Mouse (Mus musculus) common myeloid progenitor, adult 5-6 weeks (primary cell): Measurements from ENCODE around the gene Igsf9. TPM values are rescaled to one million over a fixed set of nuclear protein-coding genes. Genes with fewer than 3 reads are reported as not detected.

Source experiments
- ATAC-seq: replicated peaks from 2 replicates; pipeline ENCODE4 v1.8.0; 2016; ENCODE audit warnings: low read depth, mild to moderate bottlenecking, moderate TSS enrichment, inconsistent platforms; ENCODE audit not compliant: poor library complexity, severe bottlenecking
- total RNA-seq: library from RNA; stranded (forward); fragments of 200-1000, 187-1606 nt; gene quantifications from 2 replicates; pipeline ENCODE4 v1.2.3, GENCODE M21; 2017

Igsf9 gene
- total RNA-seq, 1 experiment from 2014 or later: 0.14 TPM

DNA sequence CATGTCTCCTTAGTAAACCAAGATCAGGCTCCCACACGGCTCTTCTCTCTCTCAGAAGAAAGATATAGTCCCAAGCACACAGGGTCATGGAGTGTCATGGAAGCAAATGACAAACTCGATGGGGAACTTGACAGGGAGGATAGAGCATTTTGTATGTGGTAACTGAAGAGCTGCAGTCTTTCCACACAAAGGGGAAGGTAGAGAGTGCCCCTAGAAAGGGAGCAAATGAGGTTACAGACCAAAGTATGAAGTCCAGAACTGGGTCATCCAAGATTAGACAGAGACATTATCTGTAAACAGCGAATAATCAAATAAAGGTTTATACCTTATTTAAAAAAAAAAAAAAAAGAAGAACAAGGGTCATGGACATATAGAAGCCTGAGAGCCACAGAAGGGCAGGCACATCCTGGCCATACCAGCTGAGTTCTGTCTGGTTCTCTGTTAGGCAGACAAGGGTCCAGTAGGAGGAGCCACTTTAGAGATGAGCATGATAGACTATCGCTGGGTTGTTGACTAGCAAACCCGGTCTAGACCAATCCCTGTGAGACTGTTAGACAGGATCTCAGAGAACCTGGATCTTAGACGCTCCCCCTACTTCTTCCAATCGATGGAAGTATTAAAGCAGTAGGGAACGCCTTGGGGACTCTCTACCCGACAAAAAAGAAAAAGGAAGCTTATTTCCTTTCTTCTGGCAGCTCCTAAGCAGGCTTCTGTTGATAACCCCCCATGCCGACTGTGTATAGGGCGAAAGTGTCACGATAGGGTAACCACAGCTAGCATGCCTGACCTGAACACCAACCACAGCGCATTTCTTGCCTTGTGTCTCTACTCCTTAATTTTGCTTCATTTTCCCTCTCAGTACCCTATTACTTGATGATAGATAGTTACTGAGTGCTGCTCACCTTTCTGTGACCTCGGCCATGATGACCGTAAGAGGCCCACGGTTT, 17.9 kb upstream of the Igsf9 start:
- peak; percentile 84 for ATAC-seq

GRCm38 (mm10) chr1:172468301-172468877, 13.2 kb upstream of the Igsf9 start:
- no peak for ATAC-seq

- no peak for ATAC-seq
These were observed 12.2 kb upstream of the Igsf9 start for GRCm38 (mm10) chr1:172469373-172469772.

DNA sequence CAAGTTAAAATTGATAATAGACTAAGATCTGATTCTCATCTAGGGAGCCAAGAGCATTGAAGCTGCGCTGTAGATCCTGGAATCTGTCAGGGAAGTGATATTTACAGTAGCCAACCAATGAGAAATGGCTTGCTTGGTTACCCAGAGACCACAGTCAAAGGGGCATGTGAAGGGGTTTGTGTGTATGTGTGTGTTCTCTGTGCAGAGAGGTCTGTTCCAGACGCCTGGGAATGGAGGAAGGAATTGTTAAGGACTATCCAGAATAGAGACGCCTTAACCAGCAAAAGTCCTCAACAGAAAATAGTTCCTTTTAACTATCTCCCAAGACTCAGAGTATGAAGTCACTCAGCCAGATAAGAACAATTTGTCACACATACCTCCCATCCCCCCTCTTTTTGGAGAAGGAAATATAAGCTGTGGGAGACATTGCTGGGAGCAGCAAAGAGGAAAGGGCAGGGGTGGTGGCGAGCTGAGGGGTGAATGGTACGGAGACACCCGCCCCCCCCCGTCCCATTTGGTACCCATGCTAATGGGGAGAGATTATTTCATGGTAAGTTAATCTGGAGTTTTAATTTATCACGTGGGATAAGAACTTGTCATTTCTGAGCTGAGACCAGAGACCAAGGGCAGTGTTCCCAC, 11.7 kb upstream of the Igsf9 start:
- 0 out of 2 replicates have a peak, but pooled peaks have one; percentile 4 for ATAC-seq

DNA sequence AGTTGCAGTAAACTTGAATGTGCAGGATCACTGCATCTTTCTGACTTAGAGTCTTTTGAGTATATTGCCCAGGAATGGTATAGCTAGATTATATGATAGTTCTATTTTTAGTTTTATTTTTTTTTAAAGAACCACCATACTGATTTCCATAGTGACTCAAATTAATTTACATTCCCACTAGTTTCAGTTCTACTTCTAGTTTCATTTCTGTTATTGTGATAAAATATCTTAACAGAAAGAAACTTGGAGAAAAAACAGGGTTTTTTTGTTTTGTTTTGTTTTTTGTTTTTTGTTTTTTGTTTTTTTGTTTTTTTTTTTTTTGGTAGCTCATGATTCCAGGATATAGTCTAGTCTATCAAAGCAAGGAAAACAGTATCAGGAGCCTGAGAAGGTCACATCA, 8.7 kb upstream of the Igsf9 start:
- ATAC-seq: no peak

GRCm38 (mm10) chr1:172474196-172474595, 7.4 kb upstream of the Igsf9 start:
- ATAC-seq: no peak

GRCm38 (mm10) chr1:172475054-172475741, 6.4 kb upstream of the Igsf9 start, which contains the start of gene Slamf9:
Slamf9 (plus strand) TSS chr1:172475358.
- ATAC-seq: peak; percentile 94

DNA sequence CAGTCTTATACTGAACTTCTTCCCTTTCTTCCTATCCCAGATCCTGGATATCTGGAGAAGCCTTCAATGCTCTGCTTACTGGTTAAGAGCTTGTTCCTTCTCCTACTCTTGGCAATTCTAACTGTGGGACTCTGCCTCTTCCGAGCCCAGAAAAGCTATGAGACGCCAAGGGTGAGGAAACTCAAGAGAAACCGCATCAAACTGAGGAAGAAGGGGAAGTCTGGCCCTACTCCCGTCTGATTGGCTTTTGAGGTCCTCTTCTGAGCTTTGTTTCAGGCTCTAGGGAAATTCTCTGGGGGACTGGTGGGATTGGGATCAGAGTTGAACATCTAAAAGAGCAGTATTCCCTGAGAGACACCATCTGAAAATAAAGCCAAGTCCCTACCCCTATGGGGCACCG, 3.6 kb upstream of the Igsf9 start:
- 0 out of 2 replicates have a peak, but pooled peaks have one; percentile 22 for ATAC-seq

GRCm38 (mm10) chr1:172480376-172480775, 1.2 kb upstream of the Igsf9 start:
- no peak for ATAC-seq

- ATAC-seq: peak; percentile 10; the same call in 1 of the 2 replicates
These were observed 477 bp upstream of the Igsf9 start for GRCm38 (mm10) chr1:172481111-172481510.

DNA sequence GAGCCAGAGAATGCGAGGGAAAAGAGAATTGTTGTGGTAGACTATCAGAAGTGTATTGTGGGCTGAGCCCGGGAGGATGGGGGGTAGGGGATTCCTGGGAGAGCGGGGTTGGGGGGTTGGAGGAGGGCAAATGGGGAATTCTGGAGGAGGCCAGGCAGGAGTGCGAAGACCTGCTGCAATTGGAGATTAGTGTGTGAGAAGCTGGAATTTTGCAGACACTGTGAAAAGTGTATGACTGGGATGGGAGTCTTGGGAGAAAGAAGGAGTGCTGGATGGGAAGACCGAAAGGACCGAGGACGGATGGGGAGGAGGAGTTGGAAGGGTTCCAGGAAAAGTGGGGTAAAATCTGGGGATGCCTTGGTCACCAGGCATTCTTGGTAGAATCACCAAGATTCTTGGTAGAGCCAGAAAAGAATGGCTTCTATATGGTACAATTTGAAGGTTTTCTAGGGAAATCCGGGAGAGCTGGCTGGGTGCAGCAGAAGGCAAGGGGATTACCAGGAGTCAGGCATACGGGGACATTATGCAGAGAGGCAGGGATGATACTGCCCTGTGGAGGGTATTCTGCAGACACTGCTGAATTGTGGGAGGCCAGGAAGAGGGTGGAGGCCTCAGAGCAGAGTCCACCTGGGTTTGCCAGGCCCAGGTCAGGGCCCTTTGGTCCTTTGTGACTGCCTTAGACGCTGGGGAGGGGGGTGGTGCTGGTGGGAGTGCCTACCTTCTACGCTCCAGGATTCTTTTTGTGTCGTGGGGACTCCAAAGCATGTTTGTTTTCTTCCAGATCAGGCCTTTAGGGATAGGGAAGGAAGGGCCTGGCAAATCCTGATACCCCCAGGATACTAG, 1.2 kb downstream of the Igsf9 start:
- ATAC-seq: no peak

DNA sequence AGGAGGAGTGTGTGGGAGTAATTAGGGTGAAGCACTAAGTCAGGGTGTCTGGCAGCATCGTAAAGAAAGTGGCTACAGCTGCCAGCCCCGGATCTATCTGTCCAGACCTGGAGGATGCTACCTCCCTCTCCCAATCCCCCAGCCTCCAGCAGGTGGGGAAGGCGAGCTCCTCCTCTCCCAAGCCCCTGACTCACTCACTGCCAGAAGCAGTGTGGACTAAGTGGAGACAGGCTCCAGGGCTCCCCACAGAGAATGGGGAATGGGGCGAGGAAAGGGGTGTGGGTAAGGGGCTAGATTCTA, 1.7 kb downstream of the Igsf9 start:
- no peak for ATAC-seq

- no peak for ATAC-seq
These were observed 2.6 kb downstream of the Igsf9 start for GRCm38 (mm10) chr1:172484236-172484635.

GRCm38 (mm10) chr1:172484671-172485070, 3.1 kb downstream of the Igsf9 start:
- no peak for ATAC-seq

DNA sequence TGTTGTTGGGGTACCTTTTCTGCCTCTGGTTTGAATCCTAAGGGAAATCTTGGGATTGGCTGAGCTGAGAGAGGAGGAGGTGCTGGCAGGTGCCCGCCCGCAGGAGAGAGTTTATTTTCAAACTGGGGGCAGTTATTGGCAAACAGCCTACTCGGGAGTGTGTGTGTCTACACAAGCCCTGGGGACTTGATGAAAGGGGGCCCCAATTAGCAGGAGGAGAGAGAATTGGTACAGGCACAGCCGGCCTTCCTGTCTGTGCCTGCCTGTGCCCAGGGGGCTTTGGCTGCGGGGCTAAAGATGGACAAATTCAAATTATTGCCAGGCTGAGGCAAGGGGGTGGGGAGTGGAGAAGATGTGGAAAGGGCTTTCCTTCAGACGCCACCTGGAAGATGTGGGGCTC, 4.2 kb downstream of the Igsf9 start:
- ATAC-seq: no peak

GRCm38 (mm10) chr1:172486236-172486635, 4.6 kb downstream of the Igsf9 start:
- ATAC-seq: no peak

DNA sequence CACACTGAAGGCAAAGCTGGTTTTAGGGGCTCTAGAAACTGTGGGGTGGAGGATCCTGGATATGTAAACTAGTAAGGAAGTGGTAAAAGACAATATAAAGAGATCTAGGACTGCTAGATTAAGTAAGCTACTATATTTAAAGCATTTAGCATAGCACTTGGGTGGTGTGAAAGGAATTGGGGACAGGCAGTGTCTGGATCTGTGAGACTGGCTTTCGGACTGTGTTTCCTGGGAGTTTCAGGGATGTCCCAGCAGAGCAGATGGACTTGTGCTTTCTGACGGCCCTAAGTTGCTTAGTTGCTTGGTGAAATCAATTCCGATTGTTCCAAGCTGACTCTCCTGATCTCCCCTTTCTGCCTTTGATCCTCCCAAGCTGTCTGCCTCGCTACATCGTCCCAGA, 5.1 kb downstream of the Igsf9 start:
- no peak for ATAC-seq

- ATAC-seq: no peak
These were observed 6.3 kb downstream of the Igsf9 start for GRCm38 (mm10) chr1:172487859-172488258.

DNA sequence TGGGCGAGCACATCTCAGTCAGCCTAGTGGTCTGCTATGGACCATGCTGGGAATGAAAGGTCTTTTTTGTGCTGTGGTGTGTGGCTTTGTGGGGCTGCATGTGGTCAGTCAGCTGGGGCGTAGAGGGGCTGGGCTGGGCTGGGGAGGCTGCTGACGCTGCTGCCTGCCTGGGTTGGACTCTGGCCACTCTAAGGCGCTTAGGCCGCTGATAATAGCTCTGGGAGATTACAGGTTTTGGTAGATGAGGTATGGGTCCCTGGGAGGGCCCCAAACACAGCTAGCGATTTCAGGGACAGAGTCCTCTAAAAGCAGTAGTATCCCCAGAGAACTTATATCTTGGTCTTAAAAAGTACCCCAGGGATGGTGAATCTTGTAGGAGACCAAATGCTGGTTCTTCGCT, 7.2 kb downstream of the Igsf9 start:
- ATAC-seq: no peak
